Mouse (Mus musculus) 416B (cell line): ENCODE measurements at regions not wholly inside any gene's neighbourhood (a gene's known extent, or its start where the extent isn't known, plus 50 kb on each side); places are given as distances from the start of the nearest gene placed in this dataset.
A peak's percentile ranks its signal among the peaks of the same experiment; 100 is the strongest.

Experiments
- DNase-seq: peaks from one replicate; pipeline ENCODE4 v3.0.0; 2011; ENCODE audit warnings: low read depth

DNA sequence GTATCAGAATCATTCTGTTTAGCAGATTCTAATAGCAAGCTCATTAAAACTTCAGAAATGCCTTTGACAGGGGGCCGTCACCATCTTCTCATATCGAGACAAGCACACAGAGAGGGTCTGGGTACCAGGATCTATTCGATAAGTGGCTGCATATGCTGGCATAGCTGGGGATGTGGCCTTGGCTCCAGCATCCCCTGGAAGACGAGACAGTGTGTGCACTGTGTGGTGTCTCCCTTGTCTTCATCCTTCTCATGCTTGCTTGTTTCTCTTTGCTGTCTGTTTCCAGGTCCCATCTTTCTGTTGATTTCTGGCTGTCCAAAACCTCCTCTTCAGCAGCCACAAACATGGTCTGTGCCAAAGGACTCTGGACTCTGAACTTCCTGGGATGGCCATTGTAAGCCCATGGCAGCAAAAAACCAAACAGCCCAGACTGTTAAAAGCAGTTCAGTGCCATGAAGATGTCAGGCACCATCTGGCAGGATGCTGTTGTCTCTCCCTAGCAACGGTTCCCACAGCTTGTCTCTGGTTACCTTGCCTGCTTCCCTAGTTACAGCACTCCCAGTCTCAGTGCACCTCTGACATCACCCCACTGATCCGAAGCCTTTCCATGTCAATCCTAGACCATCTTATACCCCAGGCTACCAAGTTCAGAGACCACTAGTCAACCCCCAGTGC, 56.5 kb downstream of the Kctd12 start:
- DNase-seq: no peak

DNA sequence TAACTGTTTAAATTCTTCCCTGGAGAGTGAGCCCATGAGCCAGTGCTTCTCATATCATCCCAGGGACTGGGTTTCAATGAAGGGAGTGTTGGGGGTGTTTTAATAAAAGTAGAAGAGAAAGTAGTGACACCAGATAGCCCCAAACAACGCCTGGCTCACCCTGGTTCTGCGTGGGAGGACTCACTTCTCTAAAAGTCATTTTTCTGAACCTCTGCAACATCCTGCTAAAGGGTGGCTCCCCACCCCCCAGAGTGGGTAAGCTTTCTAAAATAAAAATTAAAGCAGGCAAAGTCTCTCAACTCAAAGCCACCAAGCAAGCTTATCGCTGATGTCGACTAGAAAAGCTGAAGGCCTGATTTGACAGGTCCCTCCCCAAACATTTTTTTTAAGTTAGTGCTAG, 57.8 kb downstream of the Kctd12 start:
- DNase-seq: no peak

GRCm38 (mm10) chr14:102922496-102922993, 59.9 kb downstream of the Kctd12 start:
- peak; percentile 20 for DNase-seq

DNA sequence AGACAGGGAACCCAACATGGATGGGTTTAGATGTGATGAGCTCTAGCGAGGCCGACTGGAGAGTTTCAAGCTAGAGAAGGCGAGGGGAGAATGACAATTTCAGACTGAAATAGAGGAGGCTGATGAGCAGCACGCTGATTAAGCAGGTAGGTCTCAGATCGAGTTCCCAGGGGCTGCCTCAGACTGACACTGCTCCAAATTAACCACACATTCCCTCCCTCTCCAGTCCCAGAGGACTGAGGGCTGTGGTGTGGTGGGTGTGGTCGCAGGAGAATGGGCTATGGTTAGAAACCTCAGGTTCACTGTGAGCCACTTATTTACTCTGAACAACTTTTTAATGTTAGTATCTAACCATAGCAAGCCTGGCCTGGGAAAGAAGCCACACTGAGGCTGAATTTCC, 62.0 kb downstream of the Kctd12 start:
- DNase-seq: no peak

- DNase-seq: no peak
These were observed 63.1 kb downstream of the Kctd12 start for GRCm38 (mm10) chr14:102919261-102919801.

GRCm38 (mm10) chr14:102917929-102918328, 64.5 kb downstream of the Kctd12 start:
- DNase-seq: no peak

- no peak for DNase-seq
These were observed 66.5 kb downstream of the Kctd12 start for GRCm38 (mm10) chr14:102915918-102916317.

GRCm38 (mm10) chr14:102911582-102911981, 70.9 kb downstream of the Kctd12 start:
- peak; percentile 16 for DNase-seq

GRCm38 (mm10) chr14:102908990-102909389, 73.4 kb downstream of the Kctd12 start:
- no peak for DNase-seq

DNA sequence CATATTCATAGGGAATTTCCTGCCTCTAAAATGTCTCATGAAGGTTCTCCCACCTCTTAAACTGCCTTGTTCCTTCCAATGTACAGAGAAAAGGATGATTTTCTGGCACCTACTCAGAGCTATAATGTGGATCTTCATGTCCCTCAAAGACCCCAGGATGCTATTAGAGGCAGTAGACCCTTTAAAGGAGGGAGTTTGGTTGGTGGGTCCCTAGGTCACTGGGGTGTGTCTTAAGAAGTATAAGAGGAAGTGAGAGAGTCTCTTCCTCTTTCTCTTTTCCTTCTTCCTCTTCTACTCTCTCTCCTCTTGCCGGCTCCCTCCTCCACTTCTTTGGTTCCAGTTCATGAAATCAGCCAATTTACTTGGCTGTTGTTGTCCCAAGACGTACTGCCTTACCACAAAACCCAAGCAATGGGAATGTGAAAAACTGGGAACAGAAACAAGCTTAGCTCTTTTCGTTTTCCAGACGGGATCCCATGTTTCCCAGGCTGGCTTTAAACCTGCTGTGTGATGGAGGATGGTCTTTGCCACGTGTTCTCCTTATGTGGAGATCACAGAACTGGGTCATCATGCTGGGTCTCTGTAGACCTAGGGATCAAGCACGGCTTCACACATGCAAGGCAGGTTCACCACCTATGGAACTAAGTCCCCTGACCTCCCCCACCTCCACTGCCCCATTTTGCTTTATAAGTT, 74.9 kb downstream of the Kctd12 start:
- no peak for DNase-seq

- DNase-seq: peak; percentile 89
These were observed 75.6 kb downstream of the Kctd12 start for GRCm38 (mm10) chr14:102906826-102907225.

DNA sequence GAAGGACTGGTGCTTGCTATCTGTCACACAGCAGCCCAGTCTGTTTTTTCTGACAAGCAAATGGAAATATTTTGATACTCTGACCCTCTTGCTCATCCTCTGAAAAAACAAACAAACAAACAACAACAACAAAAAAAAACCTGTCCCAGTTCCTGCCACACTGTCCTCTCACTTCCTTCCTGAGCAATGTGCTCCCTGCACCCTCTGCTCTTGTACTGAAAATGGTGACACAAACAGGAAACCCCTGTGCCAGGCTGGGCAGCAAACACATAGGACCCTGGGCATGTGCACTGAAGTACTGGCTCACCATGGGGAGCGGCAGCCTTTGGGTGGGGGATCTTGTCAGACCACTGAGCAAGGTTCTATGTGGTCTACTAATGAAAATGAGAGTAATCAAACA, 76.2 kb downstream of the Kctd12 start:
- DNase-seq: peak; percentile 60

DNA sequence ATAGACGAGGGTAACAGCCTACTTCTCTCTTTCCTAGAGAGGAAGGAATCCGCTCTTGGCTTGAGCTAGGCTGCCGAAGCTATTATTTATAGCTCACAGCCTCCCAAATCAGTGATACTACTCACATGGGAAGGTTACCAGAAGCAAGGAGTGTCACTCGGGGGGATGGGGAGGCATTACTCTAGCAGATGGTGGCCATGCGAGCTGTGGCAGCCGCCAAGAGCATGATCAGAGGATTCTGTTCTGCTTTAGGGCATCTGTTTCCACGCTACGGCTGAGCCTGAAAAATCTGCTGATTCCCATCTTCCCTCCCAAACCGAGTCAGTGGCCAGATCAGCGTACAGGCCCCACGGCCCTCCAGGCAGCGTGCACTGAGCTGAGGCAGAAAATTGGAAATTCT, 79.5 kb downstream of the Kctd12 start:
- DNase-seq: no peak

- no peak for DNase-seq
These were observed 80.2 kb downstream of the Kctd12 start for GRCm38 (mm10) chr14:102902236-102902635.

DNA sequence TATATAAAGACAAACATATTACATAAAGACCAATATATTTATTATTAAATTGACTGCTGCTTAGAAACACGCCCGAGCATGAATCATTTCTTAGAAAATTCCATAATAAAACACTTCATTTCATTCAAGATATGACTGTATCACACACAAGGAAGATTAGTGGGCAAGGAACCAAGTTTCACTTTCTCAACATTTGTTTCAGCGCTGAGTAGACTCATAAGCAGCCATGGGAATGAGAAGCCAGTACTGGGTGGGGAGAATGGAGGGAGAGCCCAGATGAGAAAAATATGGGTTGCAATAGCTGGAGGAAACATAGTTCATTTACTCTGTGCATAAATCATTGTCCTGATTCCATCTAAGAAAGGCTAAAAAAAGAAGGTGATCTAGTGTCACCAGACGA, 84.0 kb downstream of the Kctd12 start:
- DNase-seq: no peak

GRCm38 (mm10) chr14:102897039-102897438, 85.4 kb downstream of the Kctd12 start:
- no peak for DNase-seq

GRCm38 (mm10) chr14:102896527-102896926, 85.9 kb downstream of the Kctd12 start:
- DNase-seq: no peak

DNA sequence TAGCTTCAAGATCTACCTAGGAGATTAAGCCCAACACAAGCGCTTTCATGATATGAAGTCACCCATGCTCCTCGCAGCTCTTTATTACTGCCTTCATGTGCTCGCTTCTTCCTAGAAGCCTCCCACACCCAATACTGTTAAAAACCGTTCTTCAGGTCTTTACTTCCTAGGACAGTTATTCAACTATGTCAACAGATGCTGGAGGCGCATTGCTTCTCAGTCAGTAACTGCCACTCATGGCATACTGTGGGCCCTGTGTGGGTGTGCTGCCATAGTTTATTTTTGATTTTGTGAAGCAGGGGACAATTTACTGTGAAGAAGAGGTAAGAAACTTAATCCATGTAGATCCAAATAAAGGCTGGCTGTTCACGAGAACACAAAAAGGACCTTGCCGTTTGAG, 89.2 kb downstream of the Kctd12 start:
- no peak for DNase-seq

- DNase-seq: no peak
These were observed 90.9 kb downstream of the Kctd12 start for GRCm38 (mm10) chr14:102891552-102891951.

- DNase-seq: no peak
These were observed 97.2 kb downstream of the Kctd12 start for GRCm38 (mm10) chr14:102885240-102885598.

- no peak for DNase-seq
These were observed 97.7 kb downstream of the Kctd12 start for GRCm38 (mm10) chr14:102884539-102885239.

DNA sequence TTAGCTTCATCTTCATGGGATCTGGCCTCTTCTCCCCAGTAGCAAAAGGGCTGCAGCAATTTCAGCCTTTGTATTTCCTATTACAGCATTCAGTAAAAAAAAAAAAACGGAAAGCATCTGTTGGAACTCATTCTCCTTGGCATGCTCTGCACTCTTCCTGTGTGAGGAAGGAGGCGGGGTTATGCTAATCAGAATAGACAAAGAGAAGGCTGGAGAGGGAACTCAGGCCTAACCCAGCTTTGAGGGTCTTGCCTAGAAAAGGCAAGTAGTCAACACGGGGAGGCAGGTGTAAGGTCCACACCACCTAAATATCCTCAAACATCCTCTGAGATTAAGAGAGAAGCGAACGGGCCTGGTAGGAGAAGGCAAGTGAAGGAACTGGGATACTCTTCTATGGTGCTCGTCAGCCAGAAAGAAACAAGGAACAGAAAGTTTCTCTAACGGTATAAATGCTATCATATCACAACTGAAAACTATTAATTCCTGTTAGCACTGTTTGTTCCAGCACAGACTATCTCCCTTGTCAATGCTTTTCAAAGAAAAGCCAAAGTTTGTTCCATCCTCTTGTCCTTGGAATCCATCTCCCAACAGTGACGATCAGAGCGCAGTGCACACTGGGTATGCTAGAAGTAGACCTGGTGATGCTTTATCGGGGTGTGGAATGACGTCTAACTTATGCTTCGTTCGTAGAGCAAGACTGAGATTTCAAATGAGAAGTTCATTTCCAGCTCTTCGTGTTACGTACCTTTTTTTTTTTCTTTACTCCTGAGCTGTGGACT, 98.9 kb downstream of the Kctd12 start:
- peak; percentile 68 for DNase-seq
